Mouse (Mus musculus) left cerebral cortex, adult 8-10 months (tissue): ENCODE data around the gene Pabpc6. TPM values are rescaled to one million over a fixed set of nuclear protein-coding genes. Genes with fewer than 3 reads are reported as not detected.

ENCODE experiments used
- total RNA-seq, 4 experiments: library from RNA; stranded (reverse); gene quantifications; 2 replicates each; pipeline ENCODE4 v1.2.4; 2022

The Pabpc6 gene
- total RNA-seq, 4 experiments from 2014 or later: 0.09 to 0.15 TPM; not detected in 2

Other genes starting within 250 kb of the Pabpc6 start
- not detected for gene Gm17728, start 247.7 kb downstream of the Pabpc6 start, total RNA-seq